Mouse (Mus musculus) heart, postnatal 36 days (tissue): ENCODE data around the gene Mpp1. TPM values are rescaled to one million over a fixed set of nuclear protein-coding genes. Genes with fewer than 3 reads are reported as not detected.
A peak's percentile ranks its signal among the peaks of the same experiment; 100 is the strongest.

Source experiments
- DNase-seq, 2 experiments: peaks; one replicate each; pipeline ENCODE4 v3.0.0; 2021 to 2022
- intact Hi-C: fragments of 180-260 bp; cut with DNase I; formaldehyde crosslinking; loops from one replicate; pipeline ENCODE4 v1.15.1; 2025
- total RNA-seq, 2 experiments: library from RNA; stranded (reverse); gene quantifications; 2 replicates each; pipeline ENCODE4 v1.2.3; 2021

Mpp1 gene
- total RNA-seq, 2 experiments from 2014 or later = 12.6 to 12.9 TPM

GRCm38 (mm10) chrX:75084774-75085508 is 45.9 kb downstream of the Mpp1 start, which contains the start of gene Gab3:
Gab3 (minus strand) TSS chrX:75085458.
- peak in 1 of 2 experiments; percentile 60 for DNase-seq
- intact Hi-C loops = no loop called here

DNA sequence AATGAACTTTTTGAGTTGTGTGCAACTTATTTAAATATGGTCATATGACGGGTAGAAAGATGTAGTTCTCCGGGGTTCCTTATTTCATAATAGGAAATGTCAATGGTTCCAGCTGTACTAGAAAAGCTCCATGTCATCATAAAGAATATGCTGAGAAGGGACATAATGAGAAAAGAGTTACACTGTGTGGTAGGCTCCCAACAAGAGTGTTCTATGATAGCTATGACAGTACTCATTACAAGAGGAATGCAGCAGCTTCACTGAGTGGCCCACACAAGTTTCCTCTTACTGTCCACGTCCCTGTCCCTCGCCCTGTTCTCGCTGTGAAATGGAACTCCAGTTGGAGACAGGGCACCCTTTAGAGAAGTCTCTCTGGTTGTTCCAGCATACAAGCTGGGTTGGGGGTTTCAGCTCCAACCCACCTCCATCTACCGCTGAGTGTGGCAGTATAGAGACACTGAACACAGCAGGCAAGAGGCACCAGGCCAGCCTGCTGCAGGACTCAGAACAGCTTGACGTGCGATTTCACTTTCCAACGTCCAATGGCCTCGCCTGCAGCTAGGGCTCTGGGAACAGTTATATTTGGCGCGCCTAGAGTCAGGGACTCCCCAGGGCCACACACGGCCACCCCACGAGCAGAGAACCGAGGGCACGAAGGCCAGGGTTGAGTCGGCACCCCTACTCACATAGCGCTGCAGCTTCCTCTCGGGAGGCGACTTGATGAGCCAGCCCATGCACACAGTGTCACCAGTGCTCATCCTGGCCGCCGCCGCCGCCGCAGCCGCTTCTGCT is 46.6 kb downstream of the Mpp1 start:
- intact Hi-C loops = no loop called here
- peak; percentile 14 to 47 for DNase-seq

GRCm38 (mm10) chrX:75082351-75082750 is 48.5 kb downstream of the Mpp1 start:
- intact Hi-C loops = no loop called here
- no peak for DNase-seq

Other genes with a start within 250 kb of the Mpp1 start
- gene Gab3, start 45.6 kb downstream of the Mpp1 start, total RNA-seq = 1 to 10 TPM; 1.3 to 1.5 TPM
- 10 to 100 TPM; 18.0 to 24.5 TPM for gene Dkc1, start 35.2 kb downstream of the Mpp1 start, total RNA-seq
- not detected for gene Smim9, start 32.8 kb upstream of the Mpp1 start, total RNA-seq